Mouse (Mus musculus) cortical plate, adult 2 months (tissue): Measurements from ENCODE around the gene Trp53i11.

Experiments used
- CTCF ChIP-seq: fragments of 200-500 bp; IDR thresholded peaks from 2 replicates; pipeline ENCODE4 v1.5.1; 2011; ENCODE audit warnings: mild to moderate bottlenecking, control low read depth, low read length; ENCODE audit not compliant: insufficient read depth; ENCODE audit errors: extremely low read depth
- POLR2A ChIP-seq: fragments of 200-500 bp; IDR thresholded peaks from 2 replicates; pipeline ENCODE4 v1.6.1; 2011; ENCODE audit warnings: mild to moderate bottlenecking, low read length, control low read depth; ENCODE audit not compliant: insufficient read depth; ENCODE audit errors: extremely low read depth

DNA sequence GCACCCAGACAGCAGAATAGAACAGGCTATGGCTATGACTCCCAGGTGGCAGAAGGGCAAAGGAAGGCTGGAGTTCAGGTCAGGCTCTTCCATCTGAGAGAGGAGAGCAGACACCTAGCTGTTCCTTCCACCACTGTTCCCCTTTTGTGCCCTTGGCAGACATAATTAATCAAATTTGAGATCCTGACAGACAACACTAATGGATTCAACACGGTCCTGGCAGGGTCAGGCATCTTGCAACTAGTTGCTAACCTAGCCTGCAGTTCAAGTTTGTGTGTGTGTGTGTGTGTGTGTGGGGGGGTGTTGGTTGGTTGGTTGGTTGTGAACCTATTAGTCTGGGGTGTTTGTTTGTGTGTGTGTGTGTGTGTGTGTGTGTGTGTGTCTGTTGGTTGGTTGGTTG is 15.4 kb downstream of the Trp53i11 start:
- TF ChIP-seq CTCF (no peak), POLR2A (no peak)
